Mouse (Mus musculus): ENCODE data around the gene Gm49673.
"Not testable (repeated sequence)": the region's sequence is repeated elsewhere in the genome, so short reads cannot be mapped to it uniquely, and the experiment has no call there.

Gene Gm49673

DNA sequence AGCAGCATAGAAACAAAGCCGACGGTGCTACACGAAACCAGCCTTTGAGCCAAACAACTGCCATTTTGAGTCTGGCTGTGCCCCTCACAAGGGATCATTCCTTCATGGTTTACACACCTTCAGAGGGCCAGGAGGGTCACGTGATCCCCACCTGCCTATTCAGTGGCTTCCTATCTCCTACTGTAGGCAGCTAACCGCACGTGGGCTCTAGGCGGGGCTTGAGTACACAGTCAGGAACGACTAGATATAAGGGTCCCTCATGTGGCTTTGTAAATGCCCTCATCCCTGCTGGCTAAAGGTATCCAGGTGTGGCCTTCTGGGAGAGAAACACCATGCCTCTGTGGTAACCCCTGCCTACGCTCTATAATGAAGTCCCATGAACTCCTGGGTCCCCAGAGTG is 18.0 kb downstream of the Gm49673 start:
- not testable (repeated sequence) for DNase-seq

DNA sequence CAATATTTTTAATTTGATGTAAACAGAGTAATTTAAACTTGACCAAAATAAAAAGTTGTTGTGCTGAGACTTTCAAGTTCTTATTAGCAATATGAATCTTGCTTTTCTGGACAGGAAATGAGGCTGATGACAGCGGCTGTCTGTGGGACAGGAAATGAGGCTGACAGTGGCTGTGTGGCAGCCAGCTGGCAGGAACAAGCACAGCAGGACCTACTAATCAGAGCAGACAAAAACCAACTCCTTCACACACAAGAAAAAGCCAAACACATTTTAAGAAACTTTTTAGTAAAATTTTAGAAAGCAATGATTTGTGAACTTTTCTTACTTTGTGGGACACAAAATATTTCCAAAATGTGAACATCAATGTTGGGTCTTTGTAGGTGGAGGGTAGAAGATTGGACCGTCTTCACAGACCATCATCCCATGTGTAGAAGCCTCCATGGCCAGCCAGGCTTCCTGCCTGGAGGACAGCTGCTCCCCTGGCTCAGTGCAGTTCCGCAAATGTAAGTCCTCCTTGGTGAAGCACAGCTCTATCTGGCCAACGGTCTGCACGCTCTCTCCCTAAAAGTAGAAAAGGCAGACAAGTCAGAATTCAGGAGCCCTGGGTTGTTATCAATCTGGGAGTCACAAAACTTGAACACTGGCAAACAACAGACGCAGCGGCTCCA is 19.1 kb downstream of the Gm49673 start:
- not testable (repeated sequence) for DNase-seq

DNA sequence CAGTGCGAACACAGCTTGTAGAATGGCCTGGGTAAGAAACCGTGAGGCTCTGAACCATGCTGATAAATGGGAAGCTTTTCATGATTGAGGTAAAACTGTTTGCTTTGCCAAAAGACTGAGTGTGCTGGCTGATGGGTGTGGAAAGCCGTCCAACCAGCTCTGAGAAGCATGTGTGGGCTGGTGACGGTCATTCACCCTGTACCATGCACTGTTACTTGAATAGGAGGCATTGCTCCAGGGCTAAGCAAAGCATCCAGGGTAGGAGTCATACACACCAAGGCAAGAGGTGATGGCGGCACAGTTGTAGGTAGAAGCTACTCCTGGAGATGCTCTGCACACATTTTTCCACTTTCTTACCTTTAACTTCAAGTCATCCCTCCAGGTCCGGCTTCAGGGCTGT is 23.0 kb downstream of the Gm49673 start:
- DNase-seq = not testable (repeated sequence)

DNA sequence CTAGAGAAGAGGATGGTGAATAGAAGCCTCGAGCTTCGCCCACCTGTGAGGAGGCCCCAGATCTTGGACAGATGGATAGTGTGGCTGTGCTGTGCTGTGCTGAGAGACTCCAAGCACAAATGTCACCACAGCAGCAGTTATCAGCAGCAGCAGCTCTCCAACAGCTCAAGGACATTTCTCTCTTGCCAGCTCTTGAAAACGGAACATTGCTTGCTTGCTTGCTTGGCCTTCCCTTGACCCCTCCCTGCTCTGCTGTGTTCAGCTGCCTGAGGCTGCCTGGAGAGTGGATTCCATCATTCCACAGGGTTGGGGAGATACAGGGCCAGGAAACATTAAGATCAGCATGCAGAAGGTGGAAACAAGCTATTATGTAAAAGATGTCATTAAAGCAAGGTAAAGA is 24.6 kb downstream of the Gm49673 start:
- DNase-seq = not testable (repeated sequence)

DNA sequence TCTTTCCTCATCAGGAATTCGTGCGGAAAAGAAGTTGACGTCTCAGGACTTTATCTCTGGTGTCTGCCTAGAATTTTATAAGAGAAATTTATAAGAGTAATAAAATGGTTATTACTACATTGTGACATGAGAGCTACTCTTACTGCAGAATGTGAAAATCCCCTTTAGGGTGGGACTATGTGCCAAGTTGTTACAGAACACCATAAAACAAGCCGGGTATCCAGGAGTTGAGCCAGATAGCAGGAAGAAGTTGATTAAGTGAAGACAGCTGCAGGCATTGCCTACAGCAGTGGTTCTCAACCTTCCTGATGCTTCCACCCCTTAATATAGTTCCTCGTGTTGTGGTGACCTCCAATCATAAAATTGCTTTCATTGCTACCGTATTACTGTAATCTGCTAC is 30.7 kb downstream of the Gm49673 start:
- not testable (repeated sequence) for DNase-seq

DNA sequence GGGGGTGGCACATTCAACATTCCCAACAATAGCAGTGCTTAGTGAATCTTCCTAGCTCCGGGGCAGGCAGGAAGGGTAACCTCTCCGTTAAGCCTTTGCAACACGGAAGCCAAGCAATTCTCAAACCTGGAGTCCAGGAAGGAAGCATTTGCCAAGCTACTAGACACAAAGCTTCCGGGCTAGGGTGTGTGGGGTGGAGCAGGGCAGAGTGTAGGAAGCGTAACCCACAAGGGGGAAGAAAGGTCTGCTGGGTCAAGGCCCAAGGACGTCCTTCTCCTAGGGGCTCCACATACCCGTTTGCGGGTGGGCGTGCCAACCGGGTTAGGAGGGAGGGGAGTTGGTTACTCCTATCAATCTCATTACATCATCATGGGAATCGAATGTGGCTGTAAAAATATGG is 31.2 kb downstream of the Gm49673 start:
- not testable (repeated sequence) for DNase-seq

DNA sequence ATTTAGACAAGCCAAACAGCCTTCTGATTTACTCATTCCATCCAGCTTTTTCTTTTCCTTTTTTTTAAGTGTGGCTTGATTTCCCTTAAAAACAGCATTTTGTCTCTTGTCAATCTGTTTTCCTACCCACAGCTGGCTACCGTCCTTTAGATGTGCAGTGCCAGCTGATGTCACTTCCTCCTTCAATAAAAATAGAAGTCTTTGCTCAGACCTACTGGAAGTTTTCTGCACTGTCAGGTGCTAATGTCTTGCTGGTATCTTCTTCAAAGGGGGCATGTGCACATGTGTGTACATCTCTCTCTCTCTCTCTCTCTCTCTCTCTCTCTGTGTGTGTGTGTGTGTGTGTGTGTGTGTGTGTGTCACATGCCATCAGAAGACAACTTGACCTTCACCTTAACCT is 35.4 kb downstream of the Gm49673 start:
- DNase-seq = not testable (repeated sequence)

DNA sequence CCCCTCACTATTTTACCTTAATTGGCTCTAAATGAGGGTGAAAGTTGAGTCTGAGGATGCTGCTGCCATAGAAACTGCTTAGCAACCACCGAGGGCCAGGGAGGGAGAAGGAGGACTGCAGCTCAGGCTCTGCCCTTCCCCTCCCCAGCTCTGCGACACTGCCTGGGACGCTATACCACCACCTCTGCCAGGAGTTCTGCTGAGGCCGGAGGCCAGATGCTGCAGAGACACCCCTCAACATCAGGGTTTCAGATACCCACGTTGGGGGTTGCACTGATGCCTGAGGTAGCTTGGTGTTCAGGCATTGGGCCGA is 46.3 kb downstream of the Gm49673 start:
- DNase-seq = not testable (repeated sequence)

DNA sequence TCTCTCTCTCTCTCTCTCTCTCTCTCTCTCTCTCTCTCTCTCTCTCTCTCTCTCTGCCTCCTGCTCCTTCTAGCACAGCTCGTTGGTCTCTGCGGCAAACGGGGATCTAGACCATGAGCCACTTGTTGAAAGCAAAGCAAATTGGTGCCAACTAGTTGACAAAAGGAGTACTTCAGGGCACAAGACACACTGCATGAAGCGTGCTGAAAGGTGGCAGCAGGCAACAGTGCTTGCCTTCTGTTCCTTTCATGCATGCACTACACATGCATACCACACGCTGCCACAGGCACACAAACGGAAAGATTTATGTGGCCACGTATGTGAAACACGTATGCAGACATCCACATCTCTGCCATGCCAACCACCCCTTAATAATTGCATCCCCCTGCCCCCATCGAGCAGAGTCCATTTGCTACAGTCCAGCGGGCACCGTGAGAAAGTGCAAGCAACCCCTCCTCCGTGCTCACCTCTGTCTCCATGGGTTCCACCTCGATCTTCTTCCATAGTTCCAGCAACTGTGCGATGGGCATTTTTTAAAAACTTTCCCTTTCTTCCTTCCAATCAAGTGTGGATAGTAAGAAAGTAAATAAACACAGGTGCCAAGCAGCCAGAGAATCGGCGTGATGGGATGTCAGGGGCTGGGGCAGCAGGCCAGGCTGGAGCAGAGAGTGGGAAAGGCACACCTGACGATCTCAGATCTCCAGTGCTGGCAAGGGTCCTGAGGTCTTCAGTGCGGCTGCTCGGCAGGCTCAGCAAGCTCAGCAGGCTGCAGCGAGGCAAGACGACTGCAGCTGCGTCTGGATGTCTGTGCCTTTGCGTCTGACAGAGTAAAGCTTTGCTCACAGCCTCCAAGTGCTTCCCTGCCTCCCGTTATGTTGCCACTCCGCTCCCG is 46.9 kb downstream of the Gm49673 start:
- not testable (repeated sequence) for DNase-seq

DNA sequence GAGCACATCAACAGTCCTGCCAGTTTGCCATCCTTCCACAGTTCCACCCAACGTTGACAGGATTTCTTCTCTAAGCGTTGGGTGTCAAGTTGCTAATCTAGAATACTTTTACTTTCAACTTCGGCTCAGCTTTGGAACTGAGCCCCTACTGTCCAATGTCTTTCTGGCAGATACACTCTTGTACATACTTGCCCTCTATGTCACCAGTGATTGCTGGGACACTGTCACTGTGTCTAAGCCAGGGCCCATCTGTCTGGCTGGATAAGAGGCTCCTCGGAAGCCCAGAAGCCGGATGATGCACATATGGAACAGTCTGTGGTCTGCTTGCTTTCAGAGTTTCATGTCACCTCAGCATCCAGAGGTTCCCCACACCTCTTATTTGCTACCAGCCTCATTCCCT is 51.4 kb downstream of the Gm49673 start:
- not testable (repeated sequence) for DNase-seq

DNA sequence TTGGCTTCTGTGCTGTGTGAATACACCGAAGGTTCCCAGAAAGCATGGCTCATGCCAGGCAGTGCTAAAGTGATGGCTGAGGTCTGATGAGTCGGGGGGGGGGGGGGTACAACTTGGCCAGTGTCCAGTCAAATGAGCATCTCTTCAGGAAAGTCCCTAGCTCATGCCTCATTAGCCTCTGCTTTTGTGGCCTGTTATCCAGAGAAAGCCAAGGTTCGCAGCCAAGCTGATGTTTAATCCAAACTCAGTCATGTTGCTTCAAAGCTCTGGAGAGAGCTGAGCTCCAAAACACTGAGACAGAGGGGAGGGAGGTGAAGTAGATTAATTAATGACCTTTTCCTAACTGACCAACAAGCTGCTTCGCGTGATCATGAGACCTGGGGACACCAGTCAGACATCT is 51.9 kb downstream of the Gm49673 start:
- DNase-seq = not testable (repeated sequence)

DNA sequence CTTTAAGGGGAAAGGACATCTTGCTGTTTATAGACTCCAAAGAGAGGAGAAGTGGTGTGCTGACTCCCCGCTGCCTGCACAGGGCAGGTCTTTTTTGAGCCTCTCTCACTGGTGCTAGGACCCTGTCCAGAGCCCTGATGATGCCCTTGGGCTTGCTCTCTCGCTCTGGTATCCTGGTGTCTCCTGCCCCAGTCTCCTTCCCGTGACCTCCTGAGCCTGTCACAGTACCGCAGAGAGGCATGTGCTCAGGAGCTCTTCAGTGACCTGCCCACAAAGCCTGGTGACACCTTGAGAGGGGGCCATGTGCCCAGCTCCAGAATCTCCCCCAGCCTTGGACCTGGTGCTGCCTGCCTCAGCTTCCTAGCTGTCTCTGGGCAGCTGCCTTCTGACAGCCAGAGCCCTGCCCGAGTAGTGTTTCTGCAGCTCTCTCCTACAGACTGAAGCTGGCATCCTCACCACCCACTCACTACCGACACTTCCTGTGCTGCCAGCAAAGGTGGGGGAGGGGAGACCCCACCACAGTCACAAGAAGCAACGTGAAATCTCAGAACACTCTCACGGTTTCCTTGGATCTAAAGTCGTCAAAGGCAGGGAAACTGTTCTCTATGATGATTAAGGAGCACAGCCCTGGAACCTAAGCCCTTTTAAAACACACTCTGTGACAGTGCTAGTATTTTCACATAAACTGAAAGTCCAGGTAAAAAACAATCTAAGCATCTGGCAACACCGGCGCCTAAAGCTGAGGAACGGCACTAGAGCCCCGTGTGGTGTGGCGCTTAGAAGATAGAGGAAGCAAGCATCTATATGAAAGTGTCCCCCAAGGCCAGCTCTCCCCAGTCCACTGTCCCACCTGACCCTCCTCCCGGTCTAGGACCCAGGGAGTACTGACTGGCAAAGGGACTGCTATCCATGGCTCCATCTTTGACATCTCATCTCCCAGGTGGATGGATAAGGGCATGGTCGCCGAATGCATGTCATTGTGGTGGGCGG is 54.8 kb downstream of the Gm49673 start:
- DNase-seq = not testable (repeated sequence)

DNA sequence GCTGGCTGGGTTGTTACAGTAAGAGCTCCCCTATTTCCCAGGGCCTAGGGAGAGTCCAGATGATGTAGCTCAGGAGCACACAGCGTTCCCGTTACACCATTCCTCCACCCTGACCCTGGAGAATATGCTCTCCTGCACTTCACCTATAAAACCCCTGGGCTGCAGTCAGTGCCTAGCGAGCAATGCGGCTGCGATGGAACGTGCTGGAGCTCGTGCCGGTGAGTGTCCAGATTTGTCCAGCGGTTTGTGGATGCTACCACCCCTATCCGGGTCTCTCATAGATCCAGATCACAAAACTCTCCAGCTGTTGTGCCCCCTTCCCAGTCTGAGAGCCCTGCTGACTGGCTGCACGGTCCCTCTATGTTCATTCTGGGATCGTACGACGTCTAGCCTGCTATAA is 56.3 kb downstream of the Gm49673 start:
- DNase-seq = not testable (repeated sequence)

DNA sequence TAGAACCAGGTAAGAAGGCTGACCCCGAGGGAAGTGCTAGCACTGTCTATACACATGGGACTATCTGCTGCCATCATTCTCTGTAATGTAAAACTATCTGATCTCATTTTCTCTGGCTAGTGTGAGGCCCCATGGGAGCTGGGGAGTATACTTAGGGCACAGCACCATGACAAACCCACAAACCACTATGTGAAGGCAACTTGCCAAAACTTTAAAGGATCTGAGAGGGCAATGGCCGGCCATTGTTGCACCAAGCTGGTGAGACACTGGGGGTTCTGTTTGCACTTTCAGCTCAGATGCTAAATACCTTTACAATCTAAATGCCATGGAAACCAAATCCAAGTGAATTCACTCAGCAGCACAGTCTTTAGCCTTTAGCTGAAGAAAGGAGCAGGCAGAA is 77.7 kb downstream of the Gm49673 start:
- DNase-seq = not testable (repeated sequence)

DNA sequence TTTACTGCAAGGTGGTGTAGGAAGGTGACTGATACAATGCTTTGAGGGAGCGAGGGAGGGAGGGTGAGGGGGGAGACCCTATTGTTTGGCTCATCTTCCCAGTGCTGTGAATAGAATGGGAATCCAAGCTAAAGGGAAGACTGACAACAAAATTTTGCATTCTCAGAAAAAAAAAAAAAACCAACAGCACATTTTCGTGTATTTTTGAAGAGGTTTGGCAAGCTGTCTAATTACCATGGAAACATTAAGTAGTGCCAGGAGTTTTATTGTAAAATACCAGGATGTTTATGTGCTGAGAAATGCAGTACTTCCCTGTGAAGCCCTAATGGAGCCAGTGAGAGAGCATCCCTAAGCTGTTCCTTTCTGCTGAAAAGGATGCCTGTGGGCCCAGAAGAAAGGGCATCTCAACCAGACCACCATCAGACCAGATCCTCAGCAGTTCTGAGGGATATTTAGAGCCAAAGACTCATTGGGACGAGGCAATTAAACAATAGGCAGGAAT is 90.9 kb downstream of the Gm49673 start:
- DNase-seq = not testable (repeated sequence)

DNA sequence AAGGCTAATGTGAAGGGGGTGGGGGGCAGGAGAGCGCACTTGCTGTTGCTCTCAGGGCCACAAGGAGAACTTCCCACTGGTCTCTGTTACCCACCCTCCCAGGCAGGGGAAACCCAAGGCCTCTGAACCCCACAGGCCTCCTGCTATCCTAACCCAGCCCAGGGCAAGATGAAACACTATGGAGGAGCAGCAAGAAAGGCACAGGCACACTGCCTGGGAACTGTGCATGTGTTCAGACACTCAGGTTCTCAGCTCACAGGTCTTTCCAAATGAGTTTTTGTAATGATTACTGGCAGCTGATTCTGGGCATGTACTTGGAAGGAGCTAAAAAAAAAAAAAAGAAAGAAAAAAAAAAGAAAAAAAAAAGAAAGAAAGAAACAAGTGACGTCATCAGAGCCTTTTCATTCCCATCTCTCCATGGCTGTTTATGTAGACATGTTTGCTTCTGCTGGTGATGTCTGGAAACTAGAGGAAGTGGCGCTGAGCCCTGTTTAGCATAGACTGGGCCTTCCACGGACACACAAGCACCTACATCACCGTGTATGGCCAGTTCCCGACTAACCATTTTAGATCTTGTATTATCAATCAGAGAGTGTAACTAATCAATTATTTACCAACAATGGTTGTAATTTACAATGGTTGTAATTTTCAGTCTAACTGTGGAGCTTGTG is 91.5 kb downstream of the Gm49673 start:
- not testable (repeated sequence) for DNase-seq

DNA sequence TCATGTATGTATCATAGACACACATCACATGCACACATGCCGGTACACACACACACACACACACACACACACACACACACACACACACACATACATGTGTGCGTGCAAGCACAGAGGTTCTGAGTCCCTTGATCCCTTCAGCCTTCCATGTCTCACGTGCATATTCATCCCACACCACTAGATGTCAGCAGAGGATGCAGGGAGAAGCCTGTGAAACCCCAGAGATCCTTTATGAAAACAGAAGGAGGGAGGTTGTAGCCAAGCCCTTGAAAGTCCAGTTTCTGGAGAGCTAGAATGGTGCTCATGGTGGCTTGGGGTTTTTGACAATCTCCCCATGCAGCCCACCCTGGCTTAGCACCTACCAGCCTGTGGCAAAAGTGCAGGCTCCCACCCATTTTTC is 96.3 kb downstream of the Gm49673 start:
- peak; percentile 71 for DNase-seq

DNA sequence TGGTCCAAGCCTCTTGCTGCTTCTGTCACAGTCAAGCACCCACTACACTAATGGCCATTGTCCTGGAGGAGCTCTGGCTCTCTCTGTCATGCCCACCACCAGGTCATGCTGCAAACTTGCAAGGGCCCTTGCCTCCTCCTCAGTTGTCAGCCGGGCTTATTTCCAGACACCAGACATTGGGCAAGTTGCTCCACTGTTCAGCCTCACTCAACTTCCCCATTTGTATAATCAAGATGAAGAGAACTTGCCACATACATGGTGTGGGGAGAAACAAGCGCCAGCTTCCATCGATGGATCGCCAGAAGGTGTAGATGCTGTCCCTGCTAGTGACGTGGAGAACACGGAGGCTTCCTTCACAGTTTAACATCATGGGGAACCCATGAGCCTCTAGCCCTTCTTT is 97.4 kb downstream of the Gm49673 start:
- not testable (repeated sequence) for DNase-seq

DNA sequence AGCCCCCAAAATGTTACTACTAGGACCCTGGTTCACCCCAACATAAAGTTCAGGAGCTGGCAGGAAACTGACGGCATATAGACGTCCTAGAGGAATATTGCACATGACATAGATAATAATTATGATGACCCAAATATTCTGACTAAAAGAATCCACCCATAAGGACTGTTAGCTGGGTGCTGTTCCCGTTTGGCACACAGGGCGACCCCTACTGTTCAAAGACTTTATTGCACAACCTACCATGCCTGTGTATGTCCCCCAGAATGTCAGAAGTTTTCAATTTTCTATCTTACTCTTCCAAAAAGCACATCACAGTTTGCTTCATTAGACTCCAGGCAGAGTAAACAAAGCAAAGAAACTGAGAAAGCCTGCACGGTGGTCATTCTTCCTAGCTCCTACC is 101.4 kb downstream of the Gm49673 start:
- DNase-seq = peak; percentile 62

DNA sequence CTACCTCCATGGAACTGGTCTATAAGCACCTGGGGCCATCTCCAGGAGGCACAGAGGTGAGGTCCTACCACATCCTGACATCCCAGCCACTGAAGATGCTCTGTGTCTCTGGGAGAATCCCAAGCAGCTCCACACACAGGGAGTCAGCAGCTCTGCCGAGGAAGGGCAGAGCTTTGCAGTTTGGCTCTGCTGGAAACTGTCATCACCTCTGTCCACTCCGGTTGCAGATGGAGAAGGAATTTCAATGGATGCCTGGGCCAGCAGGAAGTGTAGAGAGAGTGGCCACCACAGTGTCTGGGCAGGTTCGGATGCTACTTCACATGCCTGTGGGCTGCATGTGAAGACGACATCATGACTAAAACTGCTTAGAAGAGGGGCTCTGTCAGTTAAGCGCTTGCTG is 106.4 kb downstream of the Gm49673 start:
- not testable (repeated sequence) for DNase-seq

DNA sequence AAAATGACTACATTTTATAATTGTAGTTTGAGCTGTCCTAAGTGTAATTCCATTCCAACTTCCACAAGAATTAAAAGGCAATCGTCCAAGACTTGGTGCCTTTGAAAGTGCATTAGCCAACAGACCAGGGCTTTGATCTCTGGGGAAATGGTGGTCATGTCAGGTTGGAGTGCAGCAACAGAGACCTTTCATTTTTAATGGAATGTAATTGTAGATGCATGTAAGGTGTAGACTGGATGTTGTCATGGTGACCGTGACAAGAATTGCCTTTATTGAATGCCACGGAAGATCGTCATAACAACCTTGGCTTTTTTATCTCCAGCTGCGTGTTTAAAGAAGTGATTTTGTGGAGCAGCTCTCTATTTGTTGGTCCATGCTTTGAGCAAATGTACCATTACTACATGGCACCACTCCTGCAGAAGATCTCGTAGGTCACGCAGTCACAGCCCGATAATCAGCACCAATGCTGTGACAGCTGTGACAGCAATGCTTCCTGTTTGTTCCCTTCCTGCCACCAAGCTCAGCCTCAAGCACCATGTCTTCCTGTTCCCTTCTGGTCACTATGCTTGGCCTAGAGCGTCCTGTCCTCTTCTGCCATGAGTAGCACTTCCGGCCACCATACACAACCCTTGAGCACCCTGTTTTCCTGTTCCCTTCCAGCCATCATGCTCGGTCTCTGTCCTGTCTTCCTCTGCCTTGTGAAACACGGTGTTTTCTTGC is 107.5 kb downstream of the Gm49673 start:
- not testable (repeated sequence) for DNase-seq

DNA sequence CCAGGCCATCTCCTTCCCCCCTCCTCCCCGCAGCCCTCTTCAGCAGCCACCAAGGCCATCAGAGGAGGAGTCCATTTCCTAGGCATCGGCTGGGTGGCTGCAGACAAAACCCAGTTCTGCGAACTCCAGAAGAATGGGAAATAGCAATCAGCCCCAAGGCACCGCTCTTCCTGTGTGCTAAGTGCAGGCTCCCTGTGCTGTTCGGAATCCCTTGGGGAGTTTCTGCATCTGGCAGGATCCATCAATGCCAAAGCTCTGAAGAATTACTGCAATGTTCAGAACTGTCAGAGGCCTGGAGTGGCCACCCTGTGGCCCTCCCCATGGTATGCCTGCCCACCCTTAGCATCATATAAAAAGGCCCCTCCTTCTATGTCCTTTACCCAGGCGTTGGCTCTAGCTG is 110.6 kb downstream of the Gm49673 start:
- not testable (repeated sequence) for DNase-seq

Data from layer of hippocampus, adult 9-11 months (tissue).